Mouse (Mus musculus) ES-Bruce4 (cell line): Measurements from ENCODE around the gene Irf2bp1. TPM values are rescaled to one million over a fixed set of nuclear protein-coding genes. Genes with fewer than 3 reads are reported as not detected.

Experiments used
- H3K27ac ChIP-seq: 2 replicates; pipeline ENCODE4 v1.5.1; 2012; ENCODE audit warnings: low read length, inconsistent platforms; ENCODE audit not compliant: insufficient read depth
- H3K27me3 ChIP-seq: 2 replicates; pipeline ENCODE4 v1.6.1; 2012; ENCODE audit warnings: mild to moderate bottlenecking, low read length, inconsistent platforms; ENCODE audit not compliant: control insufficient read depth, poor library complexity, insufficient read depth, severe bottlenecking
- H3K36me3 ChIP-seq: 2 replicates; pipeline ENCODE4 v1.6.1; 2012; ENCODE audit warnings: inconsistent platforms, mild to moderate bottlenecking, low read length, moderate library complexity; ENCODE audit not compliant: control insufficient read depth, poor library complexity, insufficient read depth, severe bottlenecking
- H3K4me1 ChIP-seq: one replicate; pipeline ENCODE4 v1.8.1; 2011; ENCODE audit warnings: low read length; ENCODE audit not compliant: control insufficient read depth, insufficient read depth
- H3K4me3 ChIP-seq: 2 replicates; pipeline ENCODE4 v1.5.1; 2011; ENCODE audit warnings: low read depth, mild to moderate bottlenecking, low read length
- H3K9ac ChIP-seq: 2 replicates; pipeline ENCODE4 v1.6.1; 2012; ENCODE audit warnings: low read depth, mild to moderate bottlenecking, inconsistent platforms; ENCODE audit not compliant: poor library complexity, severe bottlenecking
- H3K9me3 ChIP-seq: replicated peaks from 2 replicates; pipeline ENCODE4 v1.6.1; 2012; ENCODE audit warnings: mild to moderate bottlenecking, low read length, inconsistent platforms; ENCODE audit not compliant: control insufficient read depth, poor library complexity, insufficient read depth, severe bottlenecking
- CTCF ChIP-seq: IDR thresholded peaks from one replicate; pipeline ENCODE4 v1.8.1; 2011; ENCODE audit warnings: low read depth, low read length
- EP300 ChIP-seq: IDR thresholded peaks from 2 replicates; pipeline ENCODE4 v1.6.1; 2011; ENCODE audit warnings: low read depth, low read length; ENCODE audit not compliant: insufficient read depth
- POLR2A ChIP-seq: IDR thresholded peaks from one replicate; pipeline ENCODE4 v1.8.1; 2011; ENCODE audit warnings: low read length; ENCODE audit not compliant: insufficient read depth
- polyA plus RNA-seq: library from polyadenylated mRNA; stranded (reverse); fragments of >200 nt; gene quantifications from 2 replicates; pipeline ENCODE4 v1.2.4, GENCODE M21; 2011; ENCODE audit warnings: low read depth; ENCODE audit not compliant: missing spikeins, insufficient read depth, insufficient read length

Irf2bp1 gene
- polyA plus RNA-seq, 1 experiment = 16.2 TPM

DNA sequence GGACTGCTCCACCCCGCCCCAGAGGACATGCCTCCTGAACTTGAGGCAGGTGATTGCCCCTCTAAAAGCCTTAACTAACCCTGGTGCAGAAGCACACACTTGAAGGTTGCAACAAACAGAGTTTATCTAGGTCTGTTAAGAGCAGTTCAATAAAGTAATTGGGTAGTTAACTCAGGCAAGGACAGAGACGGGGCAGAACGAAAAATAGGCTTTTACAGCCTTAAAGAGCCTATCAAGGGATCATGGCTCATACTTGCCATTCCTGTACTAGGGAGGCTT, 2.1 kb upstream of the Irf2bp1 start:
- H3K9me3 ChIP-seq = no peaks in the 10 kb centered on the region
- H3K4me1 ChIP-seq = peaks cover 2% of the 10 kb centered on the region
- no peak for TF ChIP-seq POLR2A
- TF ChIP-seq CTCF = no peak
- TF ChIP-seq EP300 = no peak
- H3K27me3 ChIP-seq = no peaks in the 10 kb centered on the region
- peak overlapping the region; percentile 64 for H3K9ac ChIP-seq
- peaks cover 5% of the 10 kb centered on the region; the same call in 1 of the 2 replicates for H3K36me3 ChIP-seq
- peak overlapping the region; percentile 41; the same call in 1 of the 2 replicates for H3K27ac ChIP-seq
- no peak overlapping the region for H3K4me3 ChIP-seq

DNA sequence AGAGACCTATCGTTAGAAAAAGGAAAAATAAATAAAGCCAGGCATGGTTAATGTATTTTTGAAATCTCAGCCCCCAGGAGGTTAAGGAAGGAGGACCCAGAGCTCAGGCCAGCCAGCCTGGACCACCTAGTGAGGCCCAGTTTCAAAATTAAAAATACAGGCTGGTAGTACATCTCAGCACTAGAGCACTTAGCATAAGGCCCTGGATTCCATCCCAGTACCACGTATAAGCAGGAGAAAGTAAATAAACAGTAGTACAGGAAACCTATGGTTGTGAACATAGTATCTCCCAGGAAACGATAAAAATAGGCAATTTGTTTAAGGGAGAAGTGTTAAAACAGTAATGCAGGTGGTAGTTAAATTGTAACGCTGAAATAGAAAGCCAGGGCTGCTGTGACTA, 1.7 kb upstream of the Irf2bp1 start:
- H3K9ac ChIP-seq = peak overlapping the region; percentile 90
- peak overlapping the region; percentile 41; the same call in 1 of the 2 replicates for H3K27ac ChIP-seq
- no peaks in the 10 kb centered on the region for H3K27me3 ChIP-seq
- no peaks in the 10 kb centered on the region for H3K9me3 ChIP-seq
- peaks cover 2% of the 10 kb centered on the region for H3K4me1 ChIP-seq
- H3K36me3 ChIP-seq = peaks cover 5% of the 10 kb centered on the region; the same call in 1 of the 2 replicates
- H3K4me3 ChIP-seq = no peak overlapping the region
- TF ChIP-seq CTCF (no peak), EP300 (no peak), POLR2A (no peak)

DNA sequence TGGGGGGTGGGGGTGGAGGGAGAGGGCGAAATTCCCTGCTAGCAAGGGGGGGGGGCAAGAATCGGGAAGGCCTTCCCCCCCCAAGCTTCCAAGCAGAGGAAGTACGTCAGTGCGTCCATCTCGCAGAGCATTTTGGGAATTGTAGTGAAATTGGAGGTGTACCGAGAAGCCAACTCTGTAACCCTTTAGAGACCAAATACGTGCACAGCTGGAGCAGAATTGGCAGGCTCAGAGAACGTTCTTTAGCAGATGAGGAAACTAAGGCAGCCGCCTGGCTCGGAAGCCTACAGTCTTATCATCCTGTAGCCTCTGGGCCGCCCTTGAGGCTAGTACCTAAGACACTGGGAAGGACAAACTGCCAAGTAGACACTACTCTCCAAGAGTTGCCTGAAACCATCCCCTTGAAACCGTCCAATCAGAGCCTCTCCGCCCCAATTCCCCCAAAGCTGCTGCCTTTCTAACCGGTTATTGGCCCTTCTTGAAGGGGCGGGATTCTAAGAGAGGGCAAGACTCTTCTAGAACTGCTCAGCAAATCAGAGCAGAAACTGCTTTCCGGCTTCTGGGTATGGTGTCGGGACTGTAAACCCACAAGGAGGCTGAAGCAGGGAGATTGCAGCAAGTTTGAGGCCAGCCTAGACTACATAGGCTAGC, 871 bp upstream of the Irf2bp1 start:
- Histone ChIP-seq H3K27me3 (no peaks in the 10 kb centered on the region), H3K36me3 (peaks cover 5% of the 10 kb centered on the region; the same call in 1 of the 2 replicates), H3K4me3 (peak overlapping the region; percentile 81), H3K9ac (peak overlapping the region; percentile 90), H3K9me3 (no peaks in the 10 kb centered on the region), H3K4me1 (peaks cover 2% of the 10 kb centered on the region), H3K27ac (peak overlapping the region; percentile 86)
- no peak for TF ChIP-seq CTCF
- TF ChIP-seq POLR2A = peak; percentile 80

DNA sequence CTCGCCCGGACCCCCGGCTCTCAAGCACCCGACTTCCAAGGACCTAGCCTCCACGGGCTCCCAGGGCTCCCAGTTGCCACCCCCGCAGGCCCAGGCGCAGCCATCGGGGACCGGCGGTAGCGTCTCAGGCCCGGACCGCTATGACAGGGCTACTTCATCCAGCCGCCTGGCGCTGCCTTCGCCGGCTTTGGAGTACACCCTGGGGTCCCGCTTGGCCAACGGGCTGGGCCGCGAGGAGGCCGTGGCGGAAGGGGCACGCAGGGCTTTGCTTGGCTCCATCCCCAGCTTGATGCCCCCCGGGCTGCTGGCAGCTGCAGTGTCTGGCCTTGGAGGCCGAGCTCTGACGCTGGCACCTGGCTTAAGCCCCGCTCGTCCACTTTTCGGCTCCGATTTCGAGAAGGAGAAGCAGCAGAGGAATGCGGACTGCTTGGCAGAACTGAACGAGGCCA, 811 bp downstream of the Irf2bp1 start:
- peak overlapping the region; percentile 90 for H3K9ac ChIP-seq
- peak overlapping the region; percentile 21; the same call in 1 of the 2 replicates for H3K27ac ChIP-seq
- peaks cover 5% of the 10 kb centered on the region; the same call in 1 of the 2 replicates for H3K36me3 ChIP-seq
- peak overlapping the region; percentile 82 for H3K4me3 ChIP-seq
- no peaks in the 10 kb centered on the region for H3K27me3 ChIP-seq
- no peak for TF ChIP-seq CTCF
- TF ChIP-seq POLR2A = no peak
- TF ChIP-seq EP300 = no peak
- no peaks in the 10 kb centered on the region for H3K9me3 ChIP-seq
- H3K4me1 ChIP-seq = no peaks in the 10 kb centered on the region

DNA sequence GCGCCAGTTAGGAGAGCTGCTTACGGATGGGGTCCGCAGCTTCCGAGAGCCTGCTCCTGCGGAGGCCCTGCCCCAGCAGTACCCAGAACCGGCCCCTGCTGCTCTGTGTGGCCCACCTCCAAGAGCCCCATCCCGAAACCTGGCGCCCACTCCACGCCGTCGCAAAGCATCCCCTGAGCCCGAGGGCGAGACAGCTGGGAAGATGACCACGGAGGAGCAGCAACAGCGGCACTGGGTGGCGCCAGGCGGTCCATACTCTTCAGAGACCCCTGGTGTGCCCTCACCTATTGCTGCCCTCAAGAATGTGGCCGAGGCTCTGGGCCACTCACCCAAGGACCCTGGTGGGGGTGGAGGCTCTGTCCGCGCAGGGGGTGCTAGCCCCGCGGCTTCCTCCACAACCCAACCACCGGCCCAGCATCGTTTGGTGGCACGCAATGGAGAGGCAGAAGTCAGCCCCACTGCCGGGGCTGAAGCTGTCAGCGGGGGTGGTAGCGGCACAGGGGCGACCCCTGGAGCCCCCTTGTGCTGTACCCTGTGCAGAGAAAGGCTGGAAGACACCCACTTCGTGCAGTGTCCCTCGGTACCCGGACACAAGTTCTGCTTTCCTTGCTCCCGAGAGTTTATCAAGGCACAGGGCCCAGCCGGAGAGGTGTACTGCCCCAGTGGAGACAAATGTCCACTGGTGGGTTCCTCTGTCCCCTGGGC, 1.7 kb downstream of the Irf2bp1 start:
- Histone ChIP-seq H3K27me3 (no peaks in the 10 kb centered on the region), H3K36me3 (peaks cover 5% of the 10 kb centered on the region; the same call in 1 of the 2 replicates), H3K27ac (no peak overlapping the region), H3K4me1 (no peaks in the 10 kb centered on the region), H3K4me3 (peak overlapping the region; percentile 82), H3K9me3 (no peaks in the 10 kb centered on the region), H3K9ac (peak overlapping the region; percentile 90)
- TF ChIP-seq CTCF = no peak
- no peak for TF ChIP-seq EP300
- TF ChIP-seq POLR2A = no peak

DNA sequence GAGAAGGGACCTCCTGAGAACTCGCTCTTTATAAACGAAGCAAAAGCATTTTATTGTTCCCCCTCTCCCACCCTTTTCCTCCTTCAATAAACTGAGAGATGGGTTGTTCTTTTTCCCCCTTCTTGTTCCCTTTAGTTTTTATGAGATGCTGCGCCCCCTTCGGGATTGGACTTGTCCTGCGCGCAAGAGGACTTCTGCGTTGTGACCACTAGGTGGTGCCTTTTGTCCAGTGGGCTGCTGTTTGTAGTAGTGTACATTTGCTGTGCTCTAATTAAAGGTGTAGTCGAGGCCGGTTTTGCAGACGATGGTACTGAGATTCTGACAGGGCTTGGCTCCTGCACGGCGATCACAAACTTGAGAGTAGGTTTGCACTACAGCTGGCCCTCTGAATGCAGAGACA, 2.6 kb downstream of the Irf2bp1 start:
- Histone ChIP-seq H3K4me3 (no peak overlapping the region), H3K36me3 (peaks cover 5% of the 10 kb centered on the region; the same call in 1 of the 2 replicates), H3K27ac (no peak overlapping the region), H3K4me1 (no peaks in the 10 kb centered on the region), H3K9ac (no peak overlapping the region), H3K27me3 (no peaks in the 10 kb centered on the region), H3K9me3 (no peaks in the 10 kb centered on the region)
- TF ChIP-seq CTCF (peak; percentile 100), POLR2A (no peak), EP300 (no peak)
